Mouse (Mus musculus): ENCODE results near the gene Bach1. TPM values are rescaled to one million over a fixed set of nuclear protein-coding genes. Genes with fewer than 3 reads are reported as not detected.

Gene Bach1
- polyA plus RNA-seq, 1 experiment, result 4.9 TPM

DNA sequence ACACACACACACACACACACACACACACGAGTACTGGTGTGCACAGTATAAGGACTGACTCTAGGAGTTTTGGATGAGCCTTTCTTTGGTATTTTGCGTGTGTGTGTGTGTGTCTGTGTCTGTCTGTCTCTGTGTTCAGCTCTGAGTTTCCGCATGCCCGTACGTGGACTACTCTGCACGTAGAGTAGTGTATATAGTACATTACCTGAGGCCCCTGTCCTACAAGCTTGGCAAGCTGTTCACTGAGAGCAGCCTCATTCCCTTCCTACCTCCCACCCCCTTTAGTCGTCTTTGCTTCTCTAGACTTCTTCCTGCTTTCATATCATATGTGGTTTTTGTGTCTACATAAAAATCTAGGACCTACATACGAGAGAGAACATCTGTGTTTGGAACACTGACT lies 30.0 kb downstream of the Bach1 start:
- Histone ChIP-seq H3K27me3 (ENCODE audit: control insufficient read depth, insufficient read depth, insufficient read length) (no peaks in the 10 kb centered on the region), H3K36me3 (ENCODE audit: control insufficient read depth, insufficient read depth) (peaks cover 54% of the 10 kb centered on the region), H3ac (ENCODE audit: control insufficient read depth, insufficient read length, low read depth) (no peak overlapping the region), H3K79me3 (ENCODE audit: low read depth) (peaks cover 14% of the 10 kb centered on the region), H3K79me2 (ENCODE audit: control insufficient read depth, insufficient read depth) (peaks cover 18% of the 10 kb centered on the region), H3K4me3 (ENCODE audit: insufficient read depth, poor library complexity, severe bottlenecking) (no peak overlapping the region)
- TF ChIP-seq FOSL1 (IDR thresholded peaks at IDR 0.05; ENCODE audit: insufficient read depth, low read length, poor library complexity, severe bottlenecking) (no peak), MAX (IDR thresholded peaks at IDR 0.05) (no peak), USF1 (IDR thresholded peaks at IDR 0.05; ENCODE audit: low read depth) (no peak), MYOG (IDR thresholded peaks at IDR 0.05; ENCODE audit: control insufficient read depth, extremely low read depth, insufficient read length) (no peak), CEBPB (IDR thresholded peaks at IDR 0.05; ENCODE audit: low read depth) (no peak), MYOD1 (IDR thresholded peaks at IDR 0.05; ENCODE audit: control insufficient read depth, insufficient read length, low read depth) (no peak), CTCF (IDR thresholded peaks at IDR 0.05; ENCODE audit: control insufficient read depth, insufficient read depth, insufficient read length) (no peak)

DNA sequence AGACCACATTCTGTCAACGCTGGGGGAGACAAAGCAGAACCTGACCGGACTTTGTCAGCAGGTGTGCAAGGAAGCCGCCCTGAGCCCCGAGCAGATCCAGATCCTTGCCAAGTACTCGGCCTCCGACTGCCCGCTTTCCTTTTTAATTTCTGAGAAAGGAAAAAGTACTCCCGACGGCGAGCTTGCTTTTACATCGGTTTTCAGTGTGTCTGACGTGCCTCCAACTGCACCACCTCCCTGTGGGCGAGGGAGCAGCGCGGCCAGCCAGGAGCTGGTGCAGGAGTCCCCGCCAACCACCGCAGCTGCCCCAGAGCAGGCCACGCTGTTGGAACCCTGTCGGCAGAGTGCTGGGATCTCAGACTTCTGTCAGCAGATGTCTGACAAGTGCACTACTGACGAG lies 30.7 kb downstream of the Bach1 start:
- H3K27me3 ChIP-seq (ENCODE audit: control insufficient read depth, insufficient read depth, insufficient read length), result no peaks in the 10 kb centered on the region
- no peak for TF ChIP-seq CEBPB (IDR thresholded peaks at IDR 0.05; ENCODE audit: low read depth)
- no peak overlapping the region for H3K4me3 ChIP-seq (ENCODE audit: insufficient read depth, poor library complexity, severe bottlenecking)
- H3K79me2 ChIP-seq (ENCODE audit: control insufficient read depth, insufficient read depth), result peaks cover 18% of the 10 kb centered on the region
- peaks cover 12% of the 10 kb centered on the region for H3K79me3 ChIP-seq (ENCODE audit: low read depth)
- H3ac ChIP-seq (ENCODE audit: control insufficient read depth, insufficient read length, low read depth), result no peak overlapping the region
- H3K36me3 ChIP-seq (ENCODE audit: control insufficient read depth, insufficient read depth), result peaks cover 53% of the 10 kb centered on the region

DNA sequence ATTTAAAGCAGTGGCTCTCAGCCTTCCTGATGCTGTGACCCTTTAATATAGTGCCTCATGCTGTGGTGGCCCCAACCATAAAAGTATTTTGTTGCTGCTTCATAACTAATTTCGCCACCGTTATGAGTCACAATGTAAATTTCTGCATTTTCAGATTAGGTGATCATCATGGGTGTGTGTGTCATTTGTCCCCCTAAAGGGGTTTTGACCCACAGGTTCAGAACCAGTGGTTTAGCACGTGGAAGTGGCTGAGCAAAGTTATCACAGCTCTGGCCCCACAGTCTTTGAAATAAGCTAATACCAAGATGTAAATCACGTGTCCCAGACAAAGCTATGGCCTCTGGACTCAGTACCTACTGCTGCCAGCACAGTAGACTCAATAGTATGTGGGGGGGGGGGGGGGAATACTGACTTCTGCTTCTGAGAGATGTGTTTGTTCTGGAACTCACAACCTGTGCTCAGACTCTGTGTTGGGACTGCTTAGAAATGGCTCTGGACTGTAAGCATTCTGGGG lies 36.2 kb downstream of the Bach1 start:
- peaks cover 13% of the 10 kb centered on the region for H3K36me3 ChIP-seq (ENCODE audit: control insufficient read depth, insufficient read depth)
- H3ac ChIP-seq (ENCODE audit: control insufficient read depth, insufficient read length, low read depth), result no peak overlapping the region
- H3K4me3 ChIP-seq (ENCODE audit: insufficient read depth, poor library complexity, severe bottlenecking), result no peak overlapping the region
- no peaks in the 10 kb centered on the region for H3K79me2 ChIP-seq (ENCODE audit: control insufficient read depth, insufficient read depth)
- no peaks in the 10 kb centered on the region for H3K27me3 ChIP-seq (ENCODE audit: control insufficient read depth, insufficient read depth, insufficient read length)
- no peak for TF ChIP-seq CTCF (IDR thresholded peaks at IDR 0.05; ENCODE audit: control insufficient read depth, insufficient read depth, insufficient read length)
- H3K79me3 ChIP-seq (ENCODE audit: low read depth), result no peaks in the 10 kb centered on the region

DNA sequence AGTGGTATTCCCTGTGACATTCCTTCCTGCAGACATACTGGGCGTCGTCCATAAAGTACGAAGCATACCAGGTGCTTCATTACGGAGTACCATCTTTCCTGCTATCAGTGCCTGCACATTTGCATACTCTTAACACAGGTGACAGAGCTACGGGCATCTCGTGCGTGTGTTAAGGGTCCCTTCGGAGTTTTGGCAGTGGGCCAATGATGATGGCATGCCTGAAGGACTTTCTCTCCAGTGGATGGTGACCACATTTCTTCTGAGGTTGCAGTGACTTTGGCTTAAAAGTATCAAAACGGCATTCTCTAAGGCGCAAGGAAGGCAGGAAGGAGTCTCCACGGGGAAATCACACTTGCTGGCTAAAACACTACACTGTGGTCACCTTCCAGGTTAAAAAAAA lies 37.4 kb downstream of the Bach1 start:
- no peak for TF ChIP-seq MYOG (IDR thresholded peaks at IDR 0.05; ENCODE audit: control insufficient read depth, extremely low read depth, insufficient read length)
- no peak for TF ChIP-seq USF1 (IDR thresholded peaks at IDR 0.05; ENCODE audit: low read depth)
- no peak for TF ChIP-seq MAX (IDR thresholded peaks at IDR 0.05)
- no peak for TF ChIP-seq CEBPB (IDR thresholded peaks at IDR 0.05; ENCODE audit: low read depth)
- TF ChIP-seq FOSL1 (IDR thresholded peaks at IDR 0.05; ENCODE audit: insufficient read depth, low read length, poor library complexity, severe bottlenecking), result no peak
- no peak for TF ChIP-seq MYOD1 (IDR thresholded peaks at IDR 0.05; ENCODE audit: control insufficient read depth, insufficient read length, low read depth)
- TF ChIP-seq CTCF (IDR thresholded peaks at IDR 0.05; ENCODE audit: control insufficient read depth, insufficient read depth, insufficient read length), result no peak
- no peaks in the 10 kb centered on the region for H3K79me3 ChIP-seq (ENCODE audit: low read depth)
- H3ac ChIP-seq (ENCODE audit: control insufficient read depth, insufficient read length, low read depth), result no peak overlapping the region
- H3K27me3 ChIP-seq (ENCODE audit: control insufficient read depth, insufficient read depth, insufficient read length), result no peaks in the 10 kb centered on the region
- peaks cover 1% of the 10 kb centered on the region for H3K36me3 ChIP-seq (ENCODE audit: control insufficient read depth, insufficient read depth)
- no peak overlapping the region for H3K4me3 ChIP-seq (ENCODE audit: insufficient read depth, poor library complexity, severe bottlenecking)
- no peaks in the 10 kb centered on the region for H3K79me2 ChIP-seq (ENCODE audit: control insufficient read depth, insufficient read depth)

DNA sequence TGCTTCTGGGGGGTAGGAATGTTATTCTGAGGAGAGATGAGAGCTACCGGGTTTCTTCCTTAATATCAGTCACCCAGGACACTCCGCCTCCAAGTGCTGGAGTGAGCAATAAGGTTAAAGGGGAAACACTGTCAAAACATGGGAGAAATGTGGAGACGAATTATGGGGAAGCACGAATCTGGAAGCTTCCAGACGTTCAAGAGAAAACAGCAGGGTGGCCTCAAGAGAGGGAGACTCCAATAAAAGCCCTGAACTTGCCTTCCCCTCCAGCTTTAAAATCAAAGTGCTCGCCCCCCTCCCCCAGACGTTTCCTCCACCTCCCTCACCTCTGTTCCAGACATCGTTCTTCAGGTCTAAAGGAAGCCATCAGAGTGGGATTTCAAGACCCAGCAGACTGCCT lies 38.6 kb downstream of the Bach1 start:
- Histone ChIP-seq H3K36me3 (ENCODE audit: control insufficient read depth, insufficient read depth) (no peaks in the 10 kb centered on the region), H3ac (ENCODE audit: control insufficient read depth, insufficient read length, low read depth) (no peak overlapping the region), H3K4me3 (ENCODE audit: insufficient read depth, poor library complexity, severe bottlenecking) (no peak overlapping the region), H3K79me3 (ENCODE audit: low read depth) (no peaks in the 10 kb centered on the region), H3K79me2 (ENCODE audit: control insufficient read depth, insufficient read depth) (no peaks in the 10 kb centered on the region), H3K27me3 (ENCODE audit: control insufficient read depth, insufficient read depth, insufficient read length) (no peaks in the 10 kb centered on the region)
- TF ChIP-seq CEBPB (IDR thresholded peaks at IDR 0.05; ENCODE audit: low read depth) (no peak), FOSL1 (IDR thresholded peaks at IDR 0.05; ENCODE audit: insufficient read depth, low read length, poor library complexity, severe bottlenecking) (no peak), CTCF (IDR thresholded peaks at IDR 0.05; ENCODE audit: control insufficient read depth, insufficient read depth, insufficient read length) (no peak), USF1 (IDR thresholded peaks at IDR 0.05; ENCODE audit: low read depth) (no peak), MAX (IDR thresholded peaks at IDR 0.05) (no peak), MYOG (IDR thresholded peaks at IDR 0.05; ENCODE audit: control insufficient read depth, extremely low read depth, insufficient read length) (no peak), MYOD1 (IDR thresholded peaks at IDR 0.05; ENCODE audit: control insufficient read depth, insufficient read length, low read depth) (no peak)

DNA sequence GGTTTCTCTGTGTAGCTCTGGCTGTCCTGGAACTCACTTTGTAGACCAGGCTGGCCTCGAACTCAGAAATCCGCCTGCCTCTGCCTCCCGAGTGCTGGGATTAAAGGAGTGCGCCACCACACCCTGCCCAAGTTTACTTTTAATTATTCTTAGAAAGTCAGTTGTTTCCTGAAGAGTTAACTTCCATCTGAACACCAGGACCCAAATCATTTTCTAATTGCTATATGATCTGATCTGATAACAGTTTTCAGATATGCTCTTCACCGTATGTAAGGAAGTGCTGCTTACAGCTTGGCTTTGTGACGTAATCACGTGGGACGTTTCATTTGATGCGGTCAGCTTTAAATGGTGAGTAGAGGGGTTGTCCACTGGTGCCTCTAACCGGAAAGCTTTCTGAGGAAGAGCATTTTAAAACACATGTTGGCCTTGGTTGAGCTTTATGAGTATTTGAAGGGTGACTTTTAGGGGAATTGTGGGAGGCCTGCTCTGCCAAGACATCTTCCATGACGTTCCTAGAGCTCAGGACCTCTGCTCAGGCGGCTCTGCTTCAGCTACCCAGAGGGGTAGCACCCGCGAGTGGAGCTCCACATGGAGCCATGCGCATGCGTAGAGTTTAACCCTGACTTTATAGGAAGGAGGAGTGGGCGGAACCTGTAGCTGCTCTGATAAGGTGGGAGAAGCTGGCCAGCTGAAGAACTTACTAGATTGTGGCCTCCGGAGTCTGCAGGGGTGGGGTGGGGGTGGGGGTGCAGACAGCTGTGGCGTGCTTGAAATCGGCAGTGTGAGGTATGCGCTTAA lies 39.3 kb downstream of the Bach1 start:
- no peaks in the 10 kb centered on the region for H3K36me3 ChIP-seq (ENCODE audit: control insufficient read depth, insufficient read depth)
- H3K27me3 ChIP-seq (ENCODE audit: control insufficient read depth, insufficient read depth, insufficient read length), result no peaks in the 10 kb centered on the region
- no peaks in the 10 kb centered on the region for H3K79me2 ChIP-seq (ENCODE audit: control insufficient read depth, insufficient read depth)
- no peaks in the 10 kb centered on the region for H3K79me3 ChIP-seq (ENCODE audit: low read depth)
- no peak overlapping the region for H3K4me3 ChIP-seq (ENCODE audit: insufficient read depth, poor library complexity, severe bottlenecking)
- TF ChIP-seq MYOG (IDR thresholded peaks at IDR 0.05; ENCODE audit: control insufficient read depth, extremely low read depth, insufficient read length) (no peak), USF1 (IDR thresholded peaks at IDR 0.05; ENCODE audit: low read depth) (no peak), CEBPB (IDR thresholded peaks at IDR 0.05; ENCODE audit: low read depth) (no peak), CTCF (IDR thresholded peaks at IDR 0.05; ENCODE audit: control insufficient read depth, insufficient read depth, insufficient read length) (no peak), FOSL1 (IDR thresholded peaks at IDR 0.05; ENCODE audit: insufficient read depth, low read length, poor library complexity, severe bottlenecking) (no peak), MAX (IDR thresholded peaks at IDR 0.05) (no peak), MYOD1 (IDR thresholded peaks at IDR 0.05; ENCODE audit: control insufficient read depth, insufficient read length, low read depth) (no peak)
- no peak overlapping the region for H3ac ChIP-seq (ENCODE audit: control insufficient read depth, insufficient read length, low read depth)

Data from C2C12 (cell line).